ENCODE assay signal across 9 mouse cellular contexts in genomic region chr10:93162972-93163660, GRCm38 (mm10). TPM values are rescaled to one million over a fixed set of nuclear protein-coding genes. Genes with fewer than 3 reads are reported as not detected.
DNase-seq lines count a peak whose midpoint lies in the region; ATAC-seq lines count a peak whose summit lies in the region.
"Had no signal": no experiment of that assay in that cellular context is flagged by ENCODE, and none has a peak within 500 bp of the region (broad histone marks: within the 10 kb centered on the region; RNA-seq: fewer than 3 reads in every experiment).

No protein-coding gene starts in this region.

- H3K36me3 ChIP-seq in forebrain, embryonic 13.5 days (ENCODE audit: poor library complexity, severe bottlenecking) = no peaks in the 10 kb centered on the region
- H3K36me3 ChIP-seq in liver, embryonic 15.5 days (replicated peaks) = no peaks in the 10 kb centered on the region

- H3K4me1 ChIP-seq in forebrain, embryonic 13.5 days = peaks cover 44% of the 10 kb centered on the region
- peaks cover 60% of the 10 kb centered on the region for H3K4me1 ChIP-seq in liver, embryonic 15.5 days (replicated peaks)

- H3K27me3 ChIP-seq in forebrain, embryonic 13.5 days = no peaks in the 10 kb centered on the region
- no peaks in the 10 kb centered on the region for H3K27me3 ChIP-seq in liver, embryonic 15.5 days

- peak; percentile 39 for DNase-seq in heart, adult 11 months
- DNase-seq in heart, postnatal 10 days = no peak
- peak; percentile 22 for DNase-seq in 3134 (ENCODE audit: extremely low read depth, insufficient read length, low spot score)
- no peak for DNase-seq in layer of hippocampus, adult 9-10 months (ENCODE audit: low spot score)
- no peak for DNase-seq in c-Kit-positive CD71-positive TER-119-positive erythroid progenitor cells, embryonic 14.5 days (ENCODE audit: low spot score)
- DNase-seq in cerebellum, adult 8-10 months = no peak
- DNase-seq: layer of hippocampus, postnatal 36 days had no signal

- peak overlapping the region; percentile 95 for H3K4me3 ChIP-seq in forebrain, embryonic 13.5 days
- H3K4me3 ChIP-seq in liver, embryonic 15.5 days (replicated peaks) = peak overlapping the region; percentile 100

- H3K27ac ChIP-seq in forebrain, embryonic 13.5 days = no peak overlapping the region
- peak overlapping the region; percentile 34; the same call in 1 of the 2 replicates for H3K27ac ChIP-seq in liver, embryonic 15.5 days (replicated peaks)

- ATAC-seq in forebrain, embryonic 13.5 days = no peak
- no peak for ATAC-seq in liver, embryonic 15.5 days (ENCODE audit: insufficient read depth)

- H3K9ac ChIP-seq in forebrain, embryonic 13.5 days = no peak overlapping the region
- peak overlapping the region; percentile 25; the same call in 1 of the 2 replicates for H3K9ac ChIP-seq in liver, embryonic 15.5 days

- WGBS in forebrain, embryonic 13.5 days = 70% methylated on average over 7 of the region's 7 CpGs
- 22% methylated on average over 7 of the region's 7 CpGs for WGBS in liver, embryonic 15.5 days (ENCODE audit: insufficient replicate concordance)

- no peaks in the 10 kb centered on the region for H3K9me3 ChIP-seq in forebrain, embryonic 13.5 days (replicated peaks)
- H3K9me3 ChIP-seq in liver, embryonic 15.5 days (replicated peaks) = no peaks in the 10 kb centered on the region

- intact Hi-C loops in heart, postnatal 10 days (cut with DNase I) = loop anchor here (5.0 to 10.0 kb wide), 4 partner anchors 76 to 292 kb away; partner anchors contain the start of gene Lta4h

- peak overlapping the region; percentile 69 for H3K4me2 ChIP-seq in forebrain, embryonic 13.5 days
- H3K4me2 ChIP-seq in liver, embryonic 15.5 days = peak overlapping the region; percentile 70

RNA-seq across cellular contexts. Expression of gene Cdk17, which starts 2.4 kb away (rescaled TPM):
- total RNA-seq in heart, postnatal 10 days (2021) = 10 to 100 TPM; 30.1 to 36.7 TPM
- 36.9 and 39.3 TPM in 2 replicates for polyA plus RNA-seq in forebrain, embryonic 13.5 days (2015; fragmentation: Nextera tagmentation; extraction: Ambion mirVana)
- 10.1 and 11.0 TPM in 2 replicates for polyA plus RNA-seq in liver, embryonic 15.5 days (2015; fragmentation: Nextera tagmentation; extraction: Ambion mirVana)

Comparison
In these comparisons a context has a peak if more than half of its experiments do, and no peak if none do; other contexts are left out.
1. DNase-seq: peak in heart, adult 11 months (single experiment) and 3134 (single experiment); none in heart, postnatal 10 days (0 of 2), layer of hippocampus, adult 9-10 months (single experiment), c-Kit-positive CD71-positive TER-119-positive erythroid progenitor cells, embryonic 14.5 days (single experiment) and cerebellum, adult 8-10 months (single experiment).